Mouse (Mus musculus) urinary bladder, adult 18-20 months (tissue): ENCODE results near the gene Gm15448.
"Not testable (repeated sequence)": the region's sequence is repeated elsewhere in the genome, so short reads cannot be mapped to it uniquely, and the experiment has no call there.

Experiments used
- DNase-seq, 2 experiments: peaks; one replicate each; pipeline ENCODE4 v3.0.0; 2022; ENCODE audit warnings: low spot score in 2 of 2, mixed read lengths in 2 of 2

The Gm15448 gene

DNA sequence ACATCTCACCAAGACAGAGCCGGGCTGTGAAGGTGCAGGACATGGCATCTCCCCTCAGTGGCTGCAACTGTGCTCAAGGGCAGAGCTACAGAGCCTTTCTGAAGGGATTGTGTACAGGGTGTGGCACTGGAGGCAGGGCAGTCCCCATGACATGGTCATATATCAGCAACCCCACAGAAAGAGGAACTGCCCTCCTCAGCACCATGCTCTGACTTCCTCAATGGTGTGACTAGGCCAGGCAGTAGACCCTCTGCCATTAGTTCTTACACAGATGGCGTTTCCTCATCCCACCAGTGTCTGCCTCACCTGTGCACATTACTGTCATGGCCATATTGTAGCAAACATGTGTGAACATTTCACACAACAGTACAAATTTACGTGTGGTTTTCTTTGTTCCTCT lies at the start of gene Gm15448:
TSS of gene Gm15448 (minus strand) at position 89 of the 400 bp plus-strand sequence.
- DNase-seq, result not testable (repeated sequence)

DNA sequence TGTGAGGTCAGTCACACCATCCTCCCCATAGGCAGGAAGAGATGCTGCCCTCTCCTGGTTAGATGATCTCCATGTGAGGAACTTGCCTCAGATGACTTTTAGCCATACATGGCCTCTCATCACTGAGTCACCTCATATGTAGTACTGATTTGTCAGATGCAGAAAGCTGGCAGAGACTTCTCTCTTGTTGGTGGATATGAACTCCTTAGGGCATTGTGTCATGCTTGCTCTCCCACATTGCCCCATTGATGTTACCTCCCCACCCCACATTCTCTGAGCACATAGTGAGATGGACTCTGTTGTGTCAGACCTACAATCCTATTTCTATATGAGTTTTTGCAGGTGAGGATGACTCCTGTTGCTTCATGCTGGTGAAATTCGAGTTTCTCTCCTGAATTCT lies 49.5 kb upstream of the Gm15448 start:
- DNase-seq, result not testable (repeated sequence)

DNA sequence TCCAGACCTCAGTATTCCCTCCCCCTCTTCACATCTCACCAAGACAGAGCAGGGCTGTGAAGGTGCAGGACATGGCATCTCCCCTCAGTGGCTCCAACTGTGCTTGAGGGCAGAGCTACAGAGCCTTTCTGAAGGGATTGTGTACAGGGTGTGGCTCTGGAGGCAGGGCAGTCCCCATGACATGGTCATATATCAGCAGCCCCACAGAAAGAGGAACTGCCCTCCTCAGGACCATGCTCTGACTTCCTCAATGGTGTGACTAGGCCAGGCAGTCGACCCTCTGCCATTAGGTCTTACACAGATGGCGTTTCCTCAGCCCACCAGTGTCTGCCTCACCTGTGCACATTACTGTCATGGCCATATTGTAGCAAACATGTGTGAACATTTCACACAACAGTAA lies 19.5 kb upstream of the Gm15448 start, which contains the start of gene Pira2:
TSS of gene Pira2 (minus strand) at position 101 of the 400 bp plus-strand sequence.
- not testable (repeated sequence) for DNase-seq

DNA sequence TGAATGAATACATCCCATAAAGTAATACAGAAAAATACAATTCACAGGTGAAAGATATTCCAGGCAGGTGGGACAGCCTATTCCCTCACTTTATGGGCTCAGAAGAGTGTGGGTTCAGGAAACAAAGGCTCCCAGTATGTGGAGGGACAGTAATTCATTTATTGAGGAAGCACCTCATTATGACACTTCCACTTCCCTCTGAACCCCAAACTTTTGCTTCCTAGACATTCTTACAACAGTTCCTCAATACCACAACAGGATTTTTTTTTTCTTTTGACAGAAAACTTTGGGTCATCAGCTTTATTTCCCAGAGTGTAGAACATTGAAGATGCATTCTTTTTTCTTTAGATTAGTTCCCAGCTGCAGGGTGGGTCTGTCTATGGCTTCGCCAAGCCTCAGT lies 12.4 kb upstream of the Gm15448 start:
- not testable (repeated sequence) for DNase-seq

DNA sequence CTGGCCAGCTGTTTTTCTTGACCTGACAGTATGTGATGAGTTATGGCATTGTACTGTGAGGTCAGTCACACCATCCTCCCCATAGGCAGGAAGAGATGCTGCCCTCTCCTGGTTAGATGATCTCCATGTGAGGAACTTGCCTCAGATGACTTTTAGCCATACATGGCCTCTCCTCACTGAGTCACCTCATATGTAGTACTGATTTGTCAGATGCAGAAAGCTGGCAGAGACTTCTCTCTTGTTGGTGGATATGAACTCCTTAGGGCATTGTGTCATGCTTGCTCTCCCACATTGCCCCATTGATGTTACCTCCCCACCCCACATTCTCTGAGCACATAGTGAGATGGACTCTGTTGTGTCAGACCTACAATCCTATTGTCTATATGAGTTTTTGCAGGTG lies 5.1 kb upstream of the Gm15448 start:
- DNase-seq, result not testable (repeated sequence)

DNA sequence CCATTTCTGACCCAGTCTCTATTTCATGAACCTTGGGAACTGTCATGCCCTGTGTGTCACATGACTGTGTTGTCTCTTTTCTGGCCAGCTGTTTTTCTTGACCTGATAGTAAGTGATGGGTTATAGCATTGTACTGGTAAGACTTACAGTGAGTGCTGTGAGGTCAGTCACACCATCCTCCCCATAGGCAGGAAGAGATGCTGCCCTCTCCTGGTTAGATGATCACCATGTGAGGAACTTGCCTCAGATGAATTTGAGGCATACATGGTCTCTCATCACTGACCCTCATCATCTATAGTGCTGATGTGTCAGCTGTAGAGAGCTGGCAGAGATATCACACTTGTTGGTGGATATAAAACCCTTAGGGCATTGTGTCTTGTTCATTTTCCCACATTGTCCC lies 13.6 kb downstream of the Gm15448 start:
- not testable (repeated sequence) for DNase-seq

DNA sequence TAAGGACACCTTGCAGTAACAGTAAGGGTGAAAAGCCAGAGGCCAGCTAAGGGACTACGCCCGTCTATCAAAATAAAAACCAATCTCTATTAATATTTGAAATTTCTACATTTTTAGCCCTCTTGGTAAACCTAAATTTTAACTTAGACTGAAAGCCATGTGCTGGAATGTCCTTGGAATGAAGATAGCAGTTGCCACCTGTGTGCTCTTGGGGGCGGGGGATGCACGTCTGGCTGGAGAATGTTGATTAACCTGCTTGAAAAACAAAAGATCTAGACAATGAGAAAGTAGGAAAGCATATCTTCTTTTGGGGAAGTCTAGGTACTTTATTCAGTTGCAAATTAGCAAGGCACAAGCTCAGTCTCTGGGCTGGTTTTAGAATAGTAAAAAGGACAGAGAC lies 22.6 kb downstream of the Gm15448 start:
- DNase-seq, result not testable (repeated sequence)

DNA sequence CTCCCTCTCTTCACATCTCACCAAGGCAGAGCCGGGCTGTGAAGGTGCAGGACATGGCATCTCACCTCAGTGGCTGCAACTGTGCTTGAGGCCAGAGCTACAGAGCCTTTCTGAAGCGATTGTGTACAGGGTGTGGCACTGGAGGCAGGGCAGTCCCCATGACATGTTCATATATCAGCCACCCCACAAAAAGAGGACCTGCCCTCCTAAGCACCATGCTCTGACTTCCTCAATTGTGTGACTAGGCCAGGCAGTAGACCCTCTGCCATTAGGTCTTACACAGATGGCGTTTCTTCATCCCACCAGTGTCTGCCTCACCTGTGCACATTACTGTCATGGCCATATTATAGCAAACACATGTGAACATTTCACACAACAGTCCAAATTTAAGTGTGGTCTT lies 25.5 kb downstream of the Gm15448 start:
- not testable (repeated sequence) for DNase-seq

DNA sequence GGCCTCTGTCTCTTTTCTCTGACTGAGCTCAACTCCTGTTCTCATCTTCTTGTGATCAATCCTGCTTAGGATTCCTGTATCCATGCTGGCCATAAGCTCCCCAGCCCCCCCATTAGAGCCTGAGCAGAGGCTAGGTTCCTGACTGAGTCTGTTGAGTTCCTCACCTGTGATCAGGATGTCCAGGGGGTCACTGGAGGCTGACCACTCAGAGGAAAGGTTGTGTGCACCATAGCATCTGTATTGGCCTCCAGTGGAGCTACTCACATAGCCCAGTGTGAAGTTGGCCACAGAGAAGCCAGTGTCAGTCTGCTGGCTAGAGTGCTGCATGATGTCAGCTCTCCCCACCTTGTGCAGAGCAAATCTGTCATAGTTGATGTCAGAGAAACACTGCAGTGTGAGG lies 29.2 kb downstream of the Gm15448 start:
- DNase-seq, result not testable (repeated sequence)
